Mouse (Mus musculus) ES-Bruce4 (cell line): ENCODE results near the gene Ugp2. TPM values are rescaled to one million over a fixed set of nuclear protein-coding genes. Genes with fewer than 3 reads are reported as not detected.
A peak's percentile ranks its signal among the peaks of the same experiment; 100 is the strongest.

Source experiments
- H3K27ac ChIP-seq: 2 replicates; pipeline ENCODE4 v1.5.1; 2012; ENCODE audit warnings: low read length, inconsistent platforms; ENCODE audit not compliant: insufficient read depth
- H3K27me3 ChIP-seq: 2 replicates; pipeline ENCODE4 v1.6.1; 2012; ENCODE audit warnings: mild to moderate bottlenecking, low read length, inconsistent platforms; ENCODE audit not compliant: control insufficient read depth, poor library complexity, insufficient read depth, severe bottlenecking
- H3K36me3 ChIP-seq: 2 replicates; pipeline ENCODE4 v1.6.1; 2012; ENCODE audit warnings: inconsistent platforms, mild to moderate bottlenecking, low read length, moderate library complexity; ENCODE audit not compliant: control insufficient read depth, poor library complexity, insufficient read depth, severe bottlenecking
- H3K4me1 ChIP-seq: one replicate; pipeline ENCODE4 v1.8.1; 2011; ENCODE audit warnings: low read length; ENCODE audit not compliant: control insufficient read depth, insufficient read depth
- H3K4me3 ChIP-seq: 2 replicates; pipeline ENCODE4 v1.5.1; 2011; ENCODE audit warnings: low read depth, mild to moderate bottlenecking, low read length
- H3K9ac ChIP-seq: 2 replicates; pipeline ENCODE4 v1.6.1; 2012; ENCODE audit warnings: low read depth, mild to moderate bottlenecking, inconsistent platforms; ENCODE audit not compliant: poor library complexity, severe bottlenecking
- H3K9me3 ChIP-seq: replicated peaks from 2 replicates; pipeline ENCODE4 v1.6.1; 2012; ENCODE audit warnings: mild to moderate bottlenecking, low read length, inconsistent platforms; ENCODE audit not compliant: control insufficient read depth, poor library complexity, insufficient read depth, severe bottlenecking
- CTCF ChIP-seq: IDR thresholded peaks from one replicate; pipeline ENCODE4 v1.8.1; 2011; ENCODE audit warnings: low read depth, low read length
- EP300 ChIP-seq: IDR thresholded peaks from 2 replicates; pipeline ENCODE4 v1.6.1; 2011; ENCODE audit warnings: low read depth, low read length; ENCODE audit not compliant: insufficient read depth
- POLR2A ChIP-seq: IDR thresholded peaks from one replicate; pipeline ENCODE4 v1.8.1; 2011; ENCODE audit warnings: low read length; ENCODE audit not compliant: insufficient read depth
- polyA plus RNA-seq: library from polyadenylated mRNA; stranded (reverse); fragments of >200 nt; gene quantifications from 2 replicates; pipeline ENCODE4 v1.2.4, GENCODE M21; 2011; ENCODE audit warnings: low read depth; ENCODE audit not compliant: missing spikeins, insufficient read depth, insufficient read length

Ugp2 gene
- polyA plus RNA-seq, 1 experiment: 39.9 TPM

- H3K4me3 ChIP-seq: no peak overlapping the region
Measured at GRCm38 (mm10) chr11:21401248-21401647, 30.2 kb upstream of the Ugp2 start.

GRCm38 (mm10) chr11:21399186-21399681, 28.2 kb upstream of the Ugp2 start:
- Histone ChIP-seq H3K27me3 (no peaks in the 10 kb centered on the region), H3K4me3 (no peak overlapping the region), H3K27ac (no peak overlapping the region), H3K4me1 (no peaks in the 10 kb centered on the region), H3K9me3 (peaks cover 7% of the 10 kb centered on the region), H3K36me3 (no peaks in the 10 kb centered on the region), H3K9ac (no peak overlapping the region)
- TF ChIP-seq CTCF: no peak
- TF ChIP-seq EP300: no peak
- TF ChIP-seq POLR2A: no peak

More at GRCm38 (mm10) chr11:21401248-21401647, 30.2 kb upstream of the Ugp2 start:
- Histone ChIP-seq H3K36me3 (no peaks in the 10 kb centered on the region), H3K9ac (no peak overlapping the region), H3K9me3 (no peaks in the 10 kb centered on the region), H3K27ac (no peak overlapping the region), H3K27me3 (no peaks in the 10 kb centered on the region), H3K4me1 (no peaks in the 10 kb centered on the region)
- no peak for TF ChIP-seq EP300
- TF ChIP-seq CTCF: no peak
- TF ChIP-seq POLR2A: no peak

GRCm38 (mm10) chr11:21398464-21398863, 27.5 kb upstream of the Ugp2 start:
- Histone ChIP-seq H3K4me1 (no peaks in the 10 kb centered on the region), H3K36me3 (no peaks in the 10 kb centered on the region), H3K27me3 (no peaks in the 10 kb centered on the region), H3K4me3 (no peak overlapping the region), H3K9me3 (peaks cover 7% of the 10 kb centered on the region), H3K9ac (no peak overlapping the region), H3K27ac (no peak overlapping the region)
- TF ChIP-seq POLR2A: no peak
- no peak for TF ChIP-seq EP300
- no peak for TF ChIP-seq CTCF

GRCm38 (mm10) chr11:21386790-21387189, 15.8 kb upstream of the Ugp2 start:
- no peak for TF ChIP-seq CTCF
- no peak for TF ChIP-seq POLR2A
- no peak for TF ChIP-seq EP300
- Histone ChIP-seq H3K4me3 (no peak overlapping the region), H3K27ac (no peak overlapping the region), H3K9me3 (no peaks in the 10 kb centered on the region; the same call in none of the 2 replicates), H3K36me3 (no peaks in the 10 kb centered on the region), H3K27me3 (no peaks in the 10 kb centered on the region), H3K9ac (no peak overlapping the region), H3K4me1 (no peaks in the 10 kb centered on the region)

- Histone ChIP-seq H3K4me3 (no peak overlapping the region), H3K27ac (no peak overlapping the region), H3K4me1 (no peaks in the 10 kb centered on the region), H3K36me3 (no peaks in the 10 kb centered on the region), H3K9me3 (no peaks in the 10 kb centered on the region), H3K9ac (no peak overlapping the region), H3K27me3 (peaks cover 5% of the 10 kb centered on the region)
- TF ChIP-seq POLR2A (no peak), EP300 (no peak), CTCF (no peak)
Measured at GRCm38 (mm10) chr11:21374096-21374495, 3.1 kb upstream of the Ugp2 start.

GRCm38 (mm10) chr11:21370399-21371121, 441 bp downstream of the Ugp2 start:
- H3K4me1 ChIP-seq: no peaks in the 10 kb centered on the region
- no peak overlapping the region for H3K27ac ChIP-seq
- H3K9me3 ChIP-seq: no peaks in the 10 kb centered on the region
- H3K4me3 ChIP-seq: peak overlapping the region; percentile 78
- no peaks in the 10 kb centered on the region for H3K36me3 ChIP-seq
- H3K27me3 ChIP-seq: peaks cover 5% of the 10 kb centered on the region
- no peak for TF ChIP-seq POLR2A
- no peak for TF ChIP-seq EP300
- TF ChIP-seq CTCF: no peak
- peak overlapping the region; percentile 96 for H3K9ac ChIP-seq
